Mouse (Mus musculus) testis, adult 2 months (tissue): ENCODE results near the gene Agxt.

Experiments used
- CTCF ChIP-seq: fragments of 200-500 bp; IDR thresholded peaks from 2 replicates; pipeline ENCODE4 v1.5.1; 2012; ENCODE audit warnings: low read depth, mild to moderate bottlenecking, inconsistent platforms, low read length, moderate library complexity; ENCODE audit not compliant: control insufficient read depth, insufficient read depth, insufficient replicate concordance
- POLR2A ChIP-seq: fragments of 200-500 bp; IDR thresholded peaks from 2 replicates; pipeline ENCODE4 v1.6.1; 2012; ENCODE audit warnings: low read depth, mild to moderate bottlenecking, inconsistent platforms, low read length, moderate library complexity; ENCODE audit not compliant: control insufficient read depth

DNA sequence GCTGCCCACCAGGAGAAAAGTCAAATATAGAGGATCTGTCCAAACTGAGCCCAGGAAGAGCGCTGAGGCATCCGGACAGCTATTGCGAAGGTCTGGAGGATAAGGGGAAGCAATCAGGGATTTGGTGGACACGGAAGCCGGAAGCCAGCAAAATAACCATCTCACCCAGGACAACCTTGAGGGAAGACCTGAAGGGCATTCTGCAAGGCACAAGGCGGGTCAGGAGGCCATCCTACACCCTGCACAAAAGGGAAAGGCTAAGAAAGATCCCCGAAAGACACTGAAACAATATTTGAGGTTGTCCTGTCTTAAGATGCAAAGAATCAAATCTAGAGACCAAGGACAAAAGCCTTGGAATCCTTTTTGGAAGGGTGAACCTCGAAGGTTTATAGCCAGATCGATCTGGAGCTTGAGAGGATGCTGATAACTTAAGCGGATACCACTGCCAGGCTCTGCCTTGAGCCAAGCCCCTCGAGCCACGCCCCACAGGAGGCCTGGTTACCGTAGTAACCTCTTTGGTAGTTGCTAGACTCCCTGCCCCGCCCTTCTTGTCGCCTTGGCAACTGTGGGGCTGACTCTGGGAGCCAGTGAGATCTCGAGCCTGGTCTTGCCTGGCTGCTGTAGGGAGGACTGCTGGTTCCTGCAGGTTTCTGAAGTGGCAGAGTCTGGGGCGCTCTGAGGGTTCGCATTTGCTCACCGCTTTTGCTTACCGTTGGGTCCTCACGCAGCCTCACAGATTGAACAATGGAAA lies 20.2 kb upstream of the Agxt start:
- TF ChIP-seq POLR2A = peak; percentile 70; the same call in 1 of the 2 replicates
- no peak for TF ChIP-seq CTCF
